Mouse (Mus musculus) limb, embryonic 11.5 days (tissue): ENCODE measurements around the gene Cep95. TPM values are rescaled to one million over a fixed set of nuclear protein-coding genes. Genes with fewer than 3 reads are reported as not detected.

Experiments
- ATAC-seq: fragments of 200-750 bp; cut with Nextera tagmentation; 2 replicates; pipeline ENCODE4 v1.8.0; 2017; ENCODE audit warnings: low read depth; ENCODE audit not compliant: insufficient number of reproducible peaks, low FRiP score, low TSS enrichment
- DNase-seq: peaks from one replicate; pipeline ENCODE4 v3.0.0-alpha.2; 2015; ENCODE audit warnings: low spot score
- H3K27ac ChIP-seq: fragments of 300-500 bp; sonication (generic); replicated peaks from 2 replicates; pipeline ENCODE4 v1.5.1; 2014; ENCODE audit warnings: low read depth, mild to moderate bottlenecking, low read length
- H3K27me3 ChIP-seq: fragments of 300-500 bp; sonication (generic); 2 replicates; pipeline ENCODE4 v1.6.1; 2014; ENCODE audit warnings: mild to moderate bottlenecking, low read length, mixed read lengths; ENCODE audit not compliant: control insufficient read depth, insufficient read depth
- H3K36me3 ChIP-seq: fragments of 300-500 bp; sonication (generic); 2 replicates; pipeline ENCODE4 v1.6.1; 2014; ENCODE audit warnings: mild to moderate bottlenecking, low read length, moderate library complexity, mixed read lengths; ENCODE audit not compliant: control insufficient read depth, insufficient read depth
- H3K4me1 ChIP-seq: fragments of 300-500 bp; sonication (generic); 2 replicates; pipeline ENCODE4 v1.6.1; 2014; ENCODE audit warnings: low read length, mixed read lengths; ENCODE audit not compliant: control insufficient read depth, insufficient read depth
- H3K4me2 ChIP-seq: fragments of 300-500 bp; sonication (generic); 2 replicates; pipeline ENCODE4 v1.6.1; 2014; ENCODE audit warnings: low read depth, mild to moderate bottlenecking, moderate library complexity; ENCODE audit not compliant: severe bottlenecking
- H3K4me3 ChIP-seq: fragments of 300-500 bp; sonication (generic); 2 replicates; pipeline ENCODE4 v1.5.1; 2014; ENCODE audit warnings: low read depth, low read length
- H3K9ac ChIP-seq: fragments of 300-500 bp; sonication (generic); 2 replicates; pipeline ENCODE4 v1.6.1; 2014; ENCODE audit warnings: mild to moderate bottlenecking, low read length
- H3K9me3 ChIP-seq: fragments of 300-500 bp; sonication (generic); 2 replicates; pipeline ENCODE4 v1.6.1; 2016; ENCODE audit warnings: low read length; ENCODE audit not compliant: control insufficient read depth
- WGBS: fragments of 180-500 bp; shearing (Covaris S2); extraction: QIAGEN DNeasy Blood & Tissue Kit; methylation state at CpG from one replicate; pipeline ENCODE4 v1.1.7; 2014; 5-methylcytosine and 5-hydroxymethylcytosine counted together
- polyA plus RNA-seq: library from polyadenylated mRNA; unstranded; fragments of >200 nt; fragmentation: Nextera tagmentation; extraction: Ambion mirVana; gene quantifications from 2 replicates; pipeline ENCODE4 v1.2.1, GENCODE M21; 2014

Cep95 gene
- polyA plus RNA-seq, 1 experiment from 2014 or later = 22.5 TPM

DNA sequence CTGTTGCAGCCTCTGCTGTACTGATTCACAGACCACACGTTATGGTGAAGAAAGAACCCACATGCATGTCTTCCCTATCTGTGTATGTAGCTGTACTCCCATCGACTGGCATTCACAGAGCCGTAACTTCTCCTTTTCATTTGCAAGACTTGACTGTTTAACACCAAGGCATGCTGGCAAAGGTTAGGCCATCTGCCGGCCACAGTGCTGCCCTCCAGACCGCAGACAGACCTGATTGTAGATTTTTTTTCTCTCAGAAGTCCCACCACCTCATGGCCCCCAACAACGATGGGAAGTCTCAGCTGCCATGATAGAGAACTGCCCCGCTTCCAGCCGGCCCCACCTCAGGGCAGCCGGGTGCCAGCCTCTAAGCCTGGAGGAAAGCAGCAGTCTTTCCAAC is 30.5 kb downstream of the Cep95 start:
- 92% methylated on average over 9 of the region's 9 CpGs for WGBS
- no peaks in the 10 kb centered on the region for H3K4me1 ChIP-seq
- H3K4me2 ChIP-seq = no peak overlapping the region
- H3K27ac ChIP-seq = no peak overlapping the region
- peaks cover 26% of the 10 kb centered on the region for H3K36me3 ChIP-seq
- ATAC-seq = no peak
- no peak for DNase-seq
- H3K9ac ChIP-seq = no peak overlapping the region
- no peaks in the 10 kb centered on the region for H3K9me3 ChIP-seq
- H3K4me3 ChIP-seq = no peak overlapping the region
- H3K27me3 ChIP-seq = no peaks in the 10 kb centered on the region

GRCm38 (mm10) chr11:106820252-106820651 is 31.2 kb downstream of the Cep95 start:
- Histone ChIP-seq H3K27ac (no peak overlapping the region), H3K36me3 (peaks cover 20% of the 10 kb centered on the region)

GRCm38 (mm10) chr11:106820972-106821371 is 31.9 kb downstream of the Cep95 start:
- 72% methylated on average over 4 of the region's 4 CpGs for WGBS
- Histone ChIP-seq H3K27ac (no peak overlapping the region), H3K9ac (no peak overlapping the region), H3K9me3 (no peaks in the 10 kb centered on the region), H3K4me1 (no peaks in the 10 kb centered on the region), H3K36me3 (peaks cover 16% of the 10 kb centered on the region), H3K27me3 (no peaks in the 10 kb centered on the region), H3K4me2 (no peak overlapping the region), H3K4me3 (no peak overlapping the region)
- no peak for ATAC-seq
- no peak for DNase-seq

More at GRCm38 (mm10) chr11:106820252-106820651, 31.2 kb downstream of the Cep95 start:
- ATAC-seq (no peak), DNase-seq (no peak)
- no peaks in the 10 kb centered on the region for H3K9me3 ChIP-seq
- H3K27me3 ChIP-seq = no peaks in the 10 kb centered on the region
- 79% methylated on average over 6 of the region's 6 CpGs for WGBS
- no peak overlapping the region for H3K4me2 ChIP-seq
- H3K4me1 ChIP-seq = no peaks in the 10 kb centered on the region
- no peak overlapping the region for H3K4me3 ChIP-seq
- no peak overlapping the region for H3K9ac ChIP-seq

GRCm38 (mm10) chr11:106821397-106821796 is 32.3 kb downstream of the Cep95 start:
- Histone ChIP-seq H3K4me2 (no peak overlapping the region), H3K9ac (no peak overlapping the region), H3K36me3 (peaks cover 17% of the 10 kb centered on the region), H3K27me3 (no peaks in the 10 kb centered on the region), H3K4me1 (no peaks in the 10 kb centered on the region), H3K9me3 (no peaks in the 10 kb centered on the region), H3K27ac (no peak overlapping the region), H3K4me3 (no peak overlapping the region)
- 90% methylated on average over 6 of the region's 6 CpGs for WGBS
- DNase-seq (no peak), ATAC-seq (no peak)

GRCm38 (mm10) chr11:106822491-106822890 is 33.4 kb downstream of the Cep95 start:
- Histone ChIP-seq H3K4me1 (no peaks in the 10 kb centered on the region), H3K36me3 (peaks cover 16% of the 10 kb centered on the region), H3K4me3 (no peak overlapping the region), H3K9me3 (no peaks in the 10 kb centered on the region), H3K27me3 (no peaks in the 10 kb centered on the region), H3K9ac (no peak overlapping the region), H3K27ac (no peak overlapping the region), H3K4me2 (no peak overlapping the region)
- DNase-seq = no peak
- WGBS = 92% methylated on average over 8 of the region's 8 CpGs
- ATAC-seq = no peak

- Histone ChIP-seq H3K9me3 (no peaks in the 10 kb centered on the region), H3K27me3 (no peaks in the 10 kb centered on the region), H3K4me3 (no peak overlapping the region), H3K36me3 (peaks cover 19% of the 10 kb centered on the region), H3K4me2 (no peak overlapping the region), H3K27ac (no peak overlapping the region), H3K4me1 (no peaks in the 10 kb centered on the region), H3K9ac (no peak overlapping the region)
- no peak for ATAC-seq
- WGBS = 90% methylated on average over 5 of the region's 5 CpGs
- DNase-seq = no peak
Observed at GRCm38 (mm10) chr11:106822911-106823310, 33.9 kb downstream of the Cep95 start.

- Histone ChIP-seq H3K27me3 (no peaks in the 10 kb centered on the region), H3K9me3 (no peaks in the 10 kb centered on the region), H3K4me1 (no peaks in the 10 kb centered on the region), H3K4me2 (no peak overlapping the region), H3K27ac (no peak overlapping the region), H3K9ac (no peak overlapping the region), H3K36me3 (peaks cover 21% of the 10 kb centered on the region), H3K4me3 (no peak overlapping the region)
- no peak for DNase-seq
- no peak for ATAC-seq
- WGBS = 92% methylated on average over 8 of the region's 8 CpGs
Observed at GRCm38 (mm10) chr11:106823741-106824140, 34.7 kb downstream of the Cep95 start.

DNA sequence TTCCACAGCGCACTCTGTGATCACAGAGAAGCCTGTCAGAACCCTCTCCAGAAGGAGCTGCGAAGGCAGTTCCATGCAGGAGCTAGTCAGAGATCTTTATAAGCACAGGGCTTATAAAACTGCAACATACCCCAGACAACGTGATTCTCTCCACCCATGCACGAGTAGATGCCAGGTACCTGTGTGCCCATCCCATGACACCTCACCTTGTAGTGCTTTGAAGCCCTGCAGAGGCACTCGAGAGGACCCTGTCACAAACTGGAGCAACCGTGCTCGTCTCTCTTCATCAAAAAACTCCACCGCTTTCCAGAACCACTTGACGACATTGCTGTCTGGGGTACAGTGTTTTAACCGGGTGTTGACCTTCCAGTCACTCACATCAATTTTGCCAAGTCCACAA is 35.4 kb downstream of the Cep95 start:
- Histone ChIP-seq H3K9ac (no peak overlapping the region), H3K4me1 (no peaks in the 10 kb centered on the region), H3K4me3 (no peak overlapping the region), H3K4me2 (no peak overlapping the region), H3K9me3 (no peaks in the 10 kb centered on the region), H3K36me3 (peaks cover 18% of the 10 kb centered on the region), H3K27me3 (no peaks in the 10 kb centered on the region), H3K27ac (no peak overlapping the region)
- DNase-seq = no peak
- ATAC-seq = no peak
- 88% methylated on average over 10 of the region's 10 CpGs for WGBS

DNA sequence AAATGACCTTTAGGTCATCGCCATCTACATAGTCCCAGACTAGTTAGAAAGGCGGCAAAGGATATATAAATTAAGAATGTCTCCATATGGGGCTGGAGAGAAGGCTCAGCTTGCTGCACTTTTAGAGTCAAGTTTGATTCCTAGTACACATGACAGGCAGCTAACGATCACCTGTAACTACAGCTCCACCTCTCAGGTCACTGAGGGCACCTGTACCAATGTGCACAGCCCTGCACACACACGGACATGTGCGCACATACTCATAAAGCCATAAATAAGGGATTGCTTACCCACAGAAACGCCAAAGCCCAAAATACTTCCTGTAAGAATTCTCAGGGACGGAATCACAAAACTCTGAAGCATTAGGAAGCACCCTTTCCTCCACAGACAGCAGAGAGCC is 39.0 kb downstream of the Cep95 start:
- no peaks in the 10 kb centered on the region for H3K9me3 ChIP-seq
- DNase-seq (no peak), ATAC-seq (no peak)
- no peak overlapping the region for H3K27ac ChIP-seq
- H3K4me3 ChIP-seq = no peak overlapping the region
- H3K4me2 ChIP-seq = no peak overlapping the region
- no peak overlapping the region for H3K9ac ChIP-seq
- no peaks in the 10 kb centered on the region for H3K4me1 ChIP-seq
- peaks cover 16% of the 10 kb centered on the region for H3K36me3 ChIP-seq
- no peaks in the 10 kb centered on the region for H3K27me3 ChIP-seq
- 91% methylated on average over 7 of the region's 7 CpGs for WGBS
